Mouse (Mus musculus): ENCODE measurements around the gene Btbd16. TPM values are rescaled to one million over a fixed set of nuclear protein-coding genes. Genes with fewer than 3 reads are reported as not detected.

The Btbd16 gene
- polyA plus RNA-seq (2012): 0.13 and 0.18 TPM in 2 replicates

GRCm38 (mm10) chr7:130773914-130774630 is at the start of gene Btbd16:
Btbd16 (plus strand) TSS chr7:130774069.

DNA sequence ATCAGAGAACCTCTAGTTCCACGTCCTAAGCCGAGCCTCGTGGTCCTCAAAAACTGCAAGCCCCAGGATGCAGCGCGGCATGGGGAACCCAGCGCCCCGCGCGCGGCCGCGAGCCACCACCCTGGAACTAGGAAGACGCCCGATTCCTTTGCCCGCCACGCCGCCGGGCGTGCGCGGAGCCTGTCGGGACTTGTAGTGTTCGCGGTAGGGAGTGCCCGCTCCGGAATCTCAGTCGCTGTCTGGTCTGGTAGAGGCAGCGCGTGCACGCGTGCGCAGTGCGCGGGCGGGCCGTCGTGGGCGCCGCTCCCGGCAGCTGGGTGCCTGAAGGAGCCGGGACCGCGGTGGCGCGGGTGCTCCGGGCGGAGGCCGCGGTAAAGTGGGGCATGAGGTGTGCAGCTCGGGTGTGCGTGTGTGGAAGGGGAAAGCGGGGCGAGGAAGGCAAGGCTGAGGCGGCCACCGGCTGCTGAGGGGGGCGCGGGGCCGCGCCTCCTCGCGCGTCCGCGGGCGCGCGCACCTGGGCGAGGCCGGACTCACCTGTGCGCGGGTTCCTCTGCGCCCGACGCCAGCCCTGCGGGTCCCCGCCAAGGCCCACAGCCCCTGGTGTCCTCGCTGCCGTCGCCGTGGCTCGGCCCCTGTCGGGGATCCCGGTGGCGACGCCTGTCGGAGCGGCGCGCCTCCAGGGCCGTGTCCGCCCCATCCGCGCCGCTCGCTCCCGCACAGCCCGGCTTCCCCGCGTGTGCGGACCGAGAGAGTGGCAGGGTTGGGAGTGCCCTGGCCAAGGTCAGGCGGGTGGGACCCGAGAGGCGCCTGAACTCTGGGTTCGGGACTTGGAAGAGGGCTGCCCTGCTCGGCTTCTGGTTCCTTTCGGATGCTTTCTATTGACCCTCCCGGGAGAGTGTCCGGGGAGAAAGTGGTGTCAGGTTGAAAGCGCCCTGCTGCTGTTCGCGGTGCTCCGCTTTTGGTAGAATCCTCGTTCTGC is 92.0 kb downstream of the Btbd16 start, which contains the start of gene Plekha1:
Gene Plekha1 (plus strand): TSS at position 144 of the 979 bp plus-strand sequence.

Other genes starting within 250 kb of the Btbd16 start
- 117 and 132 TPM in 2 replicates for gene Nsmce4a, start 201.0 kb upstream of the Btbd16 start, polyA plus RNA-seq (2012)
- gene Tacc2, start 196.6 kb upstream of the Btbd16 start, polyA plus RNA-seq (2012): 11.1 and 17.3 TPM in 2 replicates
- gene Plekha1, start 91.7 kb downstream of the Btbd16 start, polyA plus RNA-seq (2012): 10.7 and 11.3 TPM in 2 replicates
- 0.08 and 0.16 TPM in 2 replicates for gene Htra1, start 162.0 kb downstream of the Btbd16 start, polyA plus RNA-seq (2012)